Comparison of ENCODE assay signal across 8 mouse cellular contexts in the genomic region with DNA sequence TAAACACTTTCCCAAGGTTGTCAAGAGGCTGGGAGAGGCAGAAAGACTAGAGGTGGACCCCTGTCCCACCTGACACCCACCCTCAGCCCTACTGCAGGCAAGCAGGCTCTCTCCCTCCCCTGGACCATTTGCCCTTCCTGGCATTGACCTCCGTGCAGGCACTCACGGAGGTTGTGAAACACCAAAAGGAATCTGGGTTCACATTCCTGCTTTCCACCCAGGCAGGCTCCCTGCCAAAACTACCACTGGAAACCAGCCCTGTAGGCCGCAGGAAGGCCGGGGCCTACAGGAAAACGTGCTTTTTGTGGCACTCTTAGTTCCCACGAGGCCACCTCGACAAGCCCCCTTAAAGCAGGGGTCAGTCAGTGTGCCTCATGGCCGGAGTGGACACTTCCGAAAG.
DNase-seq lines count a peak whose midpoint lies in the region; ATAC-seq and TF ChIP-seq lines count a peak whose summit lies in the region.

No protein-coding gene starts in this region.

- no peak for TF ChIP-seq POLR2A in embryonic fibroblast, embryonic 13.5 days (IDR thresholded peaks at IDR 0.05; ENCODE audit: low read depth, low read length)

- H3K27me3 ChIP-seq in kidney, embryonic 16.5 days (ENCODE audit: insufficient read depth, low read length), result peaks cover 19% of the 10 kb centered on the region

- DNase-seq in kidney, adult 11 months, result peak; percentile 87
- peak; percentile 78 for DNase-seq in heart, postnatal 4 days
- DNase-seq in lung, postnatal 10 days, result peak; percentile 84
- DNase-seq in layer of hippocampus, adult 2 months (ENCODE audit: low spot score in 2 of 2), result no peak
- no peak for DNase-seq in thymus, adult 18-20 months

- no peak overlapping the region for H3K9ac ChIP-seq in kidney, embryonic 16.5 days (replicated peaks; ENCODE audit: low read length)

- WGBS in kidney, embryonic 16.5 days, result 42% methylated on average over 9 of the region's 9 CpGs

- H3K4me3 ChIP-seq in kidney, embryonic 16.5 days (ENCODE audit: low read length), result no peak overlapping the region
- H3K4me3 ChIP-seq in embryonic fibroblast, embryonic 13.5 days (ENCODE audit: insufficient read depth, low read length), result no peak overlapping the region
- H3K4me3 ChIP-seq in layer of hippocampus, adult 2 months, result no peak overlapping the region

- H3K4me1 ChIP-seq in kidney, embryonic 16.5 days (ENCODE audit: insufficient read depth, low read length), result peaks cover 25% of the 10 kb centered on the region; the same call in 1 of the 2 replicates
- H3K4me1 ChIP-seq in embryonic fibroblast, embryonic 13.5 days (ENCODE audit: control insufficient read depth, insufficient read depth, low read length), result peaks cover 6% of the 10 kb centered on the region

- no peaks in the 10 kb centered on the region for H3K36me3 ChIP-seq in kidney, embryonic 16.5 days (ENCODE audit: insufficient read depth, low read length)

- no peaks in the 10 kb centered on the region for H3K9me3 ChIP-seq in kidney, embryonic 16.5 days (ENCODE audit: low read length)

- ATAC-seq in kidney, embryonic 16.5 days (ENCODE audit: low FRiP score, low TSS enrichment), result no peak
- ATAC-seq in activated CD4-positive, CD25-positive, alpha-beta regulatory T cell, adult 4 months, result no peak

- no peak for TF ChIP-seq CTCF in embryonic fibroblast, embryonic 13.5 days (IDR thresholded peaks at IDR 0.05; ENCODE audit: borderline replicate concordance, insufficient read depth, low read length)
- no peak for TF ChIP-seq CTCF in layer of hippocampus, adult 2 months (conservative IDR thresholded peaks at IDR 0.05)

- no peak overlapping the region for H3K4me2 ChIP-seq in kidney, embryonic 16.5 days (replicated peaks; ENCODE audit: low read depth, low read length)

- no peak overlapping the region for H3K27ac ChIP-seq in kidney, embryonic 16.5 days (ENCODE audit: low read length)
- peak overlapping the region; percentile 5; the same call in 1 of the 2 replicates for H3K27ac ChIP-seq in embryonic fibroblast, embryonic 13.5 days (ENCODE audit: insufficient read depth, low read length)
- no peak overlapping the region for H3K27ac ChIP-seq in layer of hippocampus, adult 2 months

Comparison
In these comparisons a context has a peak if more than half of its experiments do, and no peak if none do; other contexts are left out.
1. DNase-seq: peak in kidney, adult 11 months (single experiment), heart, postnatal 4 days (single experiment) and lung, postnatal 10 days (single experiment); none in layer of hippocampus, adult 2 months (0 of 2) and thymus, adult 18-20 months (0 of 2).